ENCODE assay signal across 10 mouse cellular contexts in genomic region chr6:134670881-134671411, GRCm38 (mm10). TPM values are rescaled to one million over a fixed set of nuclear protein-coding genes. Genes with fewer than 3 reads are reported as not detected.
DNase-seq lines count a peak whose midpoint lies in the region; ATAC-seq and TF ChIP-seq lines count a peak whose summit lies in the region.
"Had no signal": no experiment of that assay in that cellular context is flagged by ENCODE, and none has a peak within 500 bp of the region (broad histone marks: within the 10 kb centered on the region; RNA-seq: fewer than 3 reads in every experiment).

No protein-coding gene starts in this region.

- H3K4me1 ChIP-seq in heart, embryonic 15.5 days (replicated peaks), result peaks cover 29% of the 10 kb centered on the region
- H3K4me1 ChIP-seq in forebrain, embryonic 15.5 days, result peaks cover 12% of the 10 kb centered on the region; the same call in 1 of the 2 replicates

- H3K9ac ChIP-seq in heart, embryonic 15.5 days, result no peak overlapping the region
- no peak overlapping the region for H3K9ac ChIP-seq in forebrain, embryonic 15.5 days (replicated peaks)

- peak overlapping the region; percentile 86 for H3K27ac ChIP-seq in heart, embryonic 15.5 days
- H3K27ac ChIP-seq in forebrain, embryonic 15.5 days (replicated peaks), result no peak overlapping the region
- H3K27ac ChIP-seq: forebrain, embryonic 10.5 days; midbrain, embryonic 10.5 days had no signal

- ATAC-seq in Patski, result peak; percentile 77
- ATAC-seq in heart, embryonic 15.5 days (replicated peaks; ENCODE audit: insufficient number of reproducible peaks, insufficient read depth, low FRiP score, low read depth), result peak; percentile 83
- peak; percentile 50 for ATAC-seq in megakaryocyte-erythroid progenitor cell, adult 5-6 weeks (replicated peaks; ENCODE audit: low FRiP score, low TSS enrichment, poor library complexity, severe bottlenecking)
- no peak for ATAC-seq in forebrain, embryonic 15.5 days (replicated peaks)

- no peak for TF ChIP-seq CTCF in Patski (IDR thresholded peaks at IDR 0.05)

- POLR2A ChIA-PET in Patski (lab: Charles Lee), result interaction anchor here (0.7 to 2.6 kb wide), 5 partner anchors 41 to 121 kb away, joined by 3 to 10 read pairs (median 3); partner anchors contain the start of gene Dusp16

- CTCF ChIA-PET in Patski (lab: Charles Lee), result interaction anchor here (1.3 to 3.7 kb wide), 5 partner anchors 12 to 151 kb away, joined by 4 to 17 read pairs (median 5); no protein-coding TSS in a partner anchor

- H3K4me3 ChIP-seq in heart, embryonic 15.5 days, result no peak overlapping the region
- no peak overlapping the region for H3K4me3 ChIP-seq in forebrain, embryonic 15.5 days
- H3K4me3 ChIP-seq: forebrain, embryonic 10.5 days; midbrain, embryonic 10.5 days had no signal

- no peaks in the 10 kb centered on the region for H3K27me3 ChIP-seq in Patski
- H3K27me3 ChIP-seq in heart, embryonic 15.5 days, result no peaks in the 10 kb centered on the region
- H3K27me3 ChIP-seq in forebrain, embryonic 15.5 days, result no peaks in the 10 kb centered on the region

- WGBS in heart, embryonic 15.5 days, result 20% methylated on average over 4 of the region's 4 CpGs
- WGBS in forebrain, embryonic 15.5 days, result 49% methylated on average over 4 of the region's 4 CpGs

- in situ Hi-C loops in Patski (cut with MboI; ENCODE audit: low pct_unique_long_range_greater_than_20kb), result no loop called here

- no peaks in the 10 kb centered on the region for H3K36me3 ChIP-seq in heart, embryonic 15.5 days
- no peaks in the 10 kb centered on the region for H3K36me3 ChIP-seq in forebrain, embryonic 15.5 days
- H3K36me3 ChIP-seq: forebrain, embryonic 10.5 days; midbrain, embryonic 10.5 days had no signal

- peak; percentile 17 for DNase-seq in gastrocnemius, postnatal 10 days
- no peak for DNase-seq in gastrocnemius, adult 8-10 months (ENCODE audit: low spot score in 2 of 2)
- no peak for DNase-seq in Patski (ENCODE audit: low read depth, low spot score)
- DNase-seq in embryo, embryonic 10 days (ENCODE audit: low spot score), result no peak
- no peak for DNase-seq in layer of hippocampus, postnatal 25 days (ENCODE audit: extremely low spot score in 1 of 2, low spot score in 1 of 2)

- no peaks in the 10 kb centered on the region for H3K9me3 ChIP-seq in heart, embryonic 15.5 days (replicated peaks)
- no peaks in the 10 kb centered on the region for H3K9me3 ChIP-seq in forebrain, embryonic 15.5 days
- H3K9me3 ChIP-seq: forebrain, embryonic 10.5 days; midbrain, embryonic 10.5 days had no signal

- peak overlapping the region; percentile 29 for H3K4me2 ChIP-seq in heart, embryonic 15.5 days
- H3K4me2 ChIP-seq in forebrain, embryonic 15.5 days (replicated peaks), result no peak overlapping the region

RNA-seq across cellular contexts. Expression of gene Borcs5, which starts 31.6 kb away (rescaled TPM):
- 10 to 100 TPM; 10.3 to 12.1 TPM for total RNA-seq in gastrocnemius, postnatal 10 days (2021)
- 10 to 100 TPM; 16.8 to 18.8 (median 17.4) TPM for total RNA-seq in gastrocnemius, adult 8-10 months (2022)
- polyA plus RNA-seq in Patski (2021), result 15.4 TPM
- 14.0 and 16.5 TPM in 2 replicates for polyA plus RNA-seq in heart, embryonic 15.5 days (2015; fragmentation: Nextera tagmentation; extraction: Ambion mirVana)
- 15.4 and 20.0 TPM in 2 replicates for total RNA-seq in megakaryocyte-erythroid progenitor cell, adult 5-6 weeks (2014; fragmentation: Nextera tagmentation)
- total RNA-seq in megakaryocyte-erythroid progenitor cell, adult 5-6 weeks (2017), result 9.0 and 10.6 TPM in 2 replicates
- 10 to 100 TPM; 36.1 to 39.2 TPM for total RNA-seq in layer of hippocampus, postnatal 25 days (2021)
- polyA plus RNA-seq in forebrain, embryonic 15.5 days (2015; fragmentation: Nextera tagmentation; extraction: Ambion mirVana), result 45.8 and 46.0 TPM in 2 replicates

RNA-seq across cellular contexts. Expression of gene Mansc1, which starts 38.7 kb away (rescaled TPM):
- 1 to 10 TPM; 3.2 to 4.0 TPM for total RNA-seq in gastrocnemius, postnatal 10 days (2021)
- 1 to 10 TPM in 1 of 4 experiments, under 1 TPM in 3; 0.46 to 1.0 (median 0.75) TPM for total RNA-seq in gastrocnemius, adult 8-10 months (2022)
- not detected for polyA plus RNA-seq in Patski (2021)
- polyA plus RNA-seq in heart, embryonic 15.5 days (2015; fragmentation: Nextera tagmentation; extraction: Ambion mirVana), result 5.8 and 7.1 TPM in 2 replicates
- 0.20 TPM in 1 of 2 replicates, not detected in the other for total RNA-seq in megakaryocyte-erythroid progenitor cell, adult 5-6 weeks (2014; fragmentation: Nextera tagmentation)
- total RNA-seq in megakaryocyte-erythroid progenitor cell, adult 5-6 weeks (2017), result 0.28 and 1.5 TPM in 2 replicates
- total RNA-seq in layer of hippocampus, postnatal 25 days (2021), result 1 to 10 TPM; 6.9 to 7.9 TPM
- polyA plus RNA-seq in forebrain, embryonic 15.5 days (2015; fragmentation: Nextera tagmentation; extraction: Ambion mirVana), result 0.75 and 0.79 TPM in 2 replicates
